Mouse (Mus musculus): ENCODE results near the gene 6820408C15Rik. TPM values are rescaled to one million over a fixed set of nuclear protein-coding genes. Genes with fewer than 3 reads are reported as not detected.
"Not testable (repeated sequence)": the region's sequence is repeated elsewhere in the genome, so short reads cannot be mapped to it uniquely, and the experiment has no call there.

The 6820408C15Rik gene
- polyA plus RNA-seq, 1 experiment, result not detected

GRCm38 (mm10) chr2:152427493-152427892, 12.1 kb downstream of the 6820408C15Rik start:
- Histone ChIP-seq H3K36me3 (ENCODE audit: control insufficient read depth, insufficient read depth, low read length) (no peaks in the 10 kb centered on the region), H3K27me3 (ENCODE audit: control insufficient read depth, insufficient read depth, low read length) (no peaks in the 10 kb centered on the region), H3K27ac (ENCODE audit: insufficient read depth, low read depth, low read length) (no peak overlapping the region), H3K4me1 (ENCODE audit: control insufficient read depth, insufficient read depth, insufficient read length, low read length) (no peaks in the 10 kb centered on the region), H3K4me3 (ENCODE audit: low read depth, low read length) (no peak overlapping the region)
- WGBS, result 23% methylated on average over 12 of the region's 12 CpGs
- TF ChIP-seq POLR2A (IDR thresholded peaks at IDR 0.05; ENCODE audit: low read depth, low read length) (no peak), CTCF (IDR thresholded peaks at IDR 0.05; ENCODE audit: extremely low read depth, insufficient read length, insufficient replicate concordance, low read depth, low read length) (no peak)

- not testable (repeated sequence) for H3K27me3 ChIP-seq (ENCODE audit: control insufficient read depth, insufficient read depth, low read length); H3K36me3 ChIP-seq (ENCODE audit: control insufficient read depth, insufficient read depth, low read length); H3K4me1 ChIP-seq (ENCODE audit: control insufficient read depth, insufficient read depth, insufficient read length, low read length); H3K27ac ChIP-seq (ENCODE audit: insufficient read depth, low read depth, low read length); H3K4me3 ChIP-seq (ENCODE audit: low read depth, low read length)
- 66% methylated on average over 2 of the region's 2 CpGs for WGBS
These were observed 13.1 kb downstream of the 6820408C15Rik start for GRCm38 (mm10) chr2:152428481-152428880.

- no peaks in the 10 kb centered on the region for H3K36me3 ChIP-seq (ENCODE audit: control insufficient read depth, insufficient read depth, low read length)
- H3K4me1 ChIP-seq (ENCODE audit: control insufficient read depth, insufficient read depth, insufficient read length, low read length), result no peaks in the 10 kb centered on the region
- 78% methylated on average over 7 of the region's 7 CpGs for WGBS
- H3K27me3 ChIP-seq (ENCODE audit: control insufficient read depth, insufficient read depth, low read length), result no peaks in the 10 kb centered on the region
- no peak for TF ChIP-seq CTCF (IDR thresholded peaks at IDR 0.05; ENCODE audit: extremely low read depth, insufficient read length, insufficient replicate concordance, low read depth, low read length)
- no peak for TF ChIP-seq POLR2A (IDR thresholded peaks at IDR 0.05; ENCODE audit: low read depth, low read length)
- no peak overlapping the region for H3K4me3 ChIP-seq (ENCODE audit: low read depth, low read length)
- no peak overlapping the region for H3K27ac ChIP-seq (ENCODE audit: insufficient read depth, low read depth, low read length)
These were observed 21.1 kb downstream of the 6820408C15Rik start for GRCm38 (mm10) chr2:152436405-152436901.

- Histone ChIP-seq H3K27ac (ENCODE audit: insufficient read depth, low read depth, low read length) (no peak overlapping the region), H3K27me3 (ENCODE audit: control insufficient read depth, insufficient read depth, low read length) (no peaks in the 10 kb centered on the region), H3K4me3 (ENCODE audit: low read depth, low read length) (peak overlapping the region; percentile 50), H3K4me1 (ENCODE audit: control insufficient read depth, insufficient read depth, insufficient read length, low read length) (no peaks in the 10 kb centered on the region), H3K36me3 (ENCODE audit: control insufficient read depth, insufficient read depth, low read length) (no peaks in the 10 kb centered on the region)
- TF ChIP-seq POLR2A (IDR thresholded peaks at IDR 0.05; ENCODE audit: low read depth, low read length) (no peak), CTCF (IDR thresholded peaks at IDR 0.05; ENCODE audit: extremely low read depth, insufficient read length, insufficient replicate concordance, low read depth, low read length) (peak; percentile 94)
- 5% methylated on average over 23 of the region's 23 CpGs for WGBS
These were observed 21.8 kb downstream of the 6820408C15Rik start for GRCm38 (mm10) chr2:152436983-152437860.

GRCm38 (mm10) chr2:152438963-152439362, 23.6 kb downstream of the 6820408C15Rik start:
- Histone ChIP-seq H3K4me3 (ENCODE audit: low read depth, low read length) (no peak overlapping the region), H3K36me3 (ENCODE audit: control insufficient read depth, insufficient read depth, low read length) (no peaks in the 10 kb centered on the region), H3K27ac (ENCODE audit: insufficient read depth, low read depth, low read length) (no peak overlapping the region), H3K4me1 (ENCODE audit: control insufficient read depth, insufficient read depth, insufficient read length, low read length) (no peaks in the 10 kb centered on the region), H3K27me3 (ENCODE audit: control insufficient read depth, insufficient read depth, low read length) (no peaks in the 10 kb centered on the region)
- TF ChIP-seq POLR2A (IDR thresholded peaks at IDR 0.05; ENCODE audit: low read depth, low read length), result no peak
- no peak for TF ChIP-seq CTCF (IDR thresholded peaks at IDR 0.05; ENCODE audit: extremely low read depth, insufficient read length, insufficient replicate concordance, low read depth, low read length)
- 65% methylated on average over 1 of the region's 1 CpGs for WGBS

- Histone ChIP-seq H3K27ac (ENCODE audit: insufficient read depth, low read depth, low read length) (no peak overlapping the region), H3K4me3 (ENCODE audit: low read depth, low read length) (no peak overlapping the region), H3K36me3 (ENCODE audit: control insufficient read depth, insufficient read depth, low read length) (no peaks in the 10 kb centered on the region), H3K4me1 (ENCODE audit: control insufficient read depth, insufficient read depth, insufficient read length, low read length) (no peaks in the 10 kb centered on the region), H3K27me3 (ENCODE audit: control insufficient read depth, insufficient read depth, low read length) (no peaks in the 10 kb centered on the region)
- 76% methylated on average over 2 of the region's 2 CpGs for WGBS
- TF ChIP-seq CTCF (IDR thresholded peaks at IDR 0.05; ENCODE audit: extremely low read depth, insufficient read length, insufficient replicate concordance, low read depth, low read length), result no peak
- no peak for TF ChIP-seq POLR2A (IDR thresholded peaks at IDR 0.05; ENCODE audit: low read depth, low read length)
These were observed 24.4 kb downstream of the 6820408C15Rik start for GRCm38 (mm10) chr2:152439833-152440232.

- no peaks in the 10 kb centered on the region for H3K36me3 ChIP-seq (ENCODE audit: control insufficient read depth, insufficient read depth, low read length)
- 89% methylated on average over 4 of the region's 4 CpGs for WGBS
- H3K4me3 ChIP-seq (ENCODE audit: low read depth, low read length), result no peak overlapping the region
- H3K4me1 ChIP-seq (ENCODE audit: control insufficient read depth, insufficient read depth, insufficient read length, low read length), result no peaks in the 10 kb centered on the region
- no peak overlapping the region for H3K27ac ChIP-seq (ENCODE audit: insufficient read depth, low read depth, low read length)
- TF ChIP-seq POLR2A (IDR thresholded peaks at IDR 0.05; ENCODE audit: low read depth, low read length), result no peak
- no peak for TF ChIP-seq CTCF (IDR thresholded peaks at IDR 0.05; ENCODE audit: extremely low read depth, insufficient read length, insufficient replicate concordance, low read depth, low read length)
- no peaks in the 10 kb centered on the region for H3K27me3 ChIP-seq (ENCODE audit: control insufficient read depth, insufficient read depth, low read length)
These were observed 26.9 kb downstream of the 6820408C15Rik start for GRCm38 (mm10) chr2:152442322-152442721.
